Mouse (Mus musculus): ENCODE data around the gene Prr5.

- TF ChIP-seq CTCF (IDR thresholded peaks at IDR 0.05; ENCODE audit: low read depth): no peak
- no peak for TF ChIP-seq EP300 (IDR thresholded peaks at IDR 0.05; ENCODE audit: low read depth)
These were observed 12.2 kb downstream of the Prr5 start for GRCm38 (mm10) chr15:84681455-84682193.

Measured in liver, postnatal 0 days (tissue).